Mouse (Mus musculus): ENCODE data around the gene Zfp384.

DNA sequence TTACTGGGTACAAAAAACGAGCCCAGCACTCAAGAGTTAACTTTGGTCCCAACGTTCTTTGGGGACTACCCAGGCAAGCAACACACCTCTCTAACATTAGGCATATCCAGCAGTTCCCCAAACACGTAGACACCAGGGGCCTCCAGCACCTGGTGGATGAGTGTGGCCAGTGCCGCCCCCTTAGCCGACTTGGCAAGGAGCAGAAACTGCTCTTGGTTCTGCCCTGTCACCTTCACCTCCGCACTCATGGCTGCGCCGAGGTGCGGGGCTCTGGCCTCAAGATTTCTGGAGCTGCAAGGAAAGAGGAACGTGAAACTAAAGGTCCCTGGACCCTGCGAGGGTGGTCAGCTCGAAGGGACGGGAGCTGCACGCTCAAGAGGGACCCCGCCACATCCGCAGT is 44.3 kb upstream of the Zfp384 start:
- TF ChIP-seq POLR2A (IDR thresholded peaks at IDR 0.05; ENCODE audit: control insufficient read depth, low read depth, low read length) (no peak), CTCF (IDR thresholded peaks at IDR 0.05; ENCODE audit: control insufficient read depth, insufficient read depth, insufficient replicate concordance, low read depth, low read length) (no peak)
